Mouse (Mus musculus) MEL (cell line): Measurements from ENCODE around the gene Ap3b1. TPM values are rescaled to one million over a fixed set of nuclear protein-coding genes. Genes with fewer than 3 reads are reported as not detected.

ENCODE experiments used
- DNase-seq: peaks from one replicate; pipeline ENCODE4 v3.0.0; 2011; ENCODE audit warnings: low read depth, low spot score
- H3K27ac ChIP-seq: 2 replicates; pipeline ENCODE4 v1.5.1; 2012; ENCODE audit warnings: low read depth, mild to moderate bottlenecking, control low read depth, low read length, moderate library complexity; ENCODE audit not compliant: control insufficient read depth
- H3K27me3 ChIP-seq, 2 experiments: fragments of 150-350 bp in 1 of 2; sonication (generic) in 1 of 2; 2 replicates each; pipeline ENCODE4 v1.6.1; 2012; ENCODE audit warnings: low read length in 2 of 2, mild to moderate bottlenecking in 2 of 2, improper control_type of control experiment in 1 of 2, moderate library complexity in 1 of 2; ENCODE audit not compliant: insufficient read depth in 2 of 2, control insufficient read depth in 1 of 2
- H3K36me3 ChIP-seq, 2 experiments: 2 replicates each; pipeline ENCODE4 v1.6.1; 2012 to 2014; ENCODE audit warnings: low read length in 2 of 2, improper control_type of control experiment in 1 of 2, inconsistent platforms in 1 of 2, mild to moderate bottlenecking in 1 of 2; ENCODE audit not compliant: insufficient read depth in 2 of 2, control insufficient read depth in 1 of 2
- H3K4me1 ChIP-seq, 2 experiments: fragments of 150-350 bp in 1 of 2; sonication (generic) in 1 of 2; 2 replicates each; pipeline ENCODE4 v1.6.1; 2012; ENCODE audit warnings: low read length in 2 of 2, improper control_type of control experiment in 1 of 2, mild to moderate bottlenecking in 1 of 2; ENCODE audit not compliant: insufficient read depth in 2 of 2, control insufficient read depth in 1 of 2
- H3K4me3 ChIP-seq, 2 experiments: fragments of 150-350 bp in 1 of 2; sonication (generic) in 1 of 2; 2 replicates each; pipeline ENCODE4 v1.5.1; 2012; ENCODE audit warnings: low read depth in 2 of 2, low read length in 2 of 2, mild to moderate bottlenecking in 2 of 2, moderate library complexity in 2 of 2, control low read depth in 1 of 2, improper control_type of control experiment in 1 of 2; ENCODE audit not compliant: control insufficient read depth in 1 of 2, insufficient read depth in 1 of 2
- H3K79me2 ChIP-seq: 2 replicates; pipeline ENCODE4 v1.6.1; 2012; ENCODE audit warnings: mild to moderate bottlenecking, low read length, moderate library complexity; ENCODE audit not compliant: control insufficient read depth, poor library complexity, insufficient read depth
- H3K9ac ChIP-seq: 2 replicates; pipeline ENCODE4 v1.6.1; 2012; ENCODE audit warnings: low read depth, mild to moderate bottlenecking, control low read depth, low read length, moderate library complexity; ENCODE audit not compliant: control insufficient read depth, poor library complexity, severe bottlenecking
- H3K9me3 ChIP-seq: fragments of 150-350 bp; sonication (generic); replicated peaks from 2 replicates; pipeline ENCODE4 v1.6.1; 2012; ENCODE audit warnings: mild to moderate bottlenecking, low read length, improper control_type of control experiment, moderate library complexity; ENCODE audit not compliant: insufficient read depth
- BHLHE40 ChIP-seq: IDR thresholded peaks from 2 replicates; pipeline ENCODE4 v1.6.1; 2012; ENCODE audit warnings: low read depth, mild to moderate bottlenecking, inconsistent platforms, low read length, improper control_type of control experiment, borderline replicate concordance
- E2F4 ChIP-seq: IDR thresholded peaks from 2 replicates; pipeline ENCODE4 v1.6.1; 2011; ENCODE audit warnings: low read depth, low read length, improper control_type of control experiment, borderline replicate concordance
- ETS1 ChIP-seq: IDR thresholded peaks from 2 replicates; pipeline ENCODE4 v1.6.1; 2012; ENCODE audit warnings: low read depth, mild to moderate bottlenecking, inconsistent platforms, low read length, improper control_type of control experiment, moderate library complexity
- GATA1 ChIP-seq: IDR thresholded peaks from 2 replicates; pipeline ENCODE4 v1.6.1; 2011; ENCODE audit warnings: low read depth, low read length, improper control_type of control experiment
- HCFC1 ChIP-seq: IDR thresholded peaks from 2 replicates; pipeline ENCODE4 v1.6.1; 2012; ENCODE audit warnings: low read depth, mild to moderate bottlenecking, inconsistent platforms, low read length, improper control_type of control experiment, moderate library complexity
- JUND ChIP-seq: IDR thresholded peaks from 2 replicates; pipeline ENCODE4 v1.6.1; 2011; ENCODE audit warnings: low read depth, mild to moderate bottlenecking, improper control_type of control experiment, low read length
- KAT2A ChIP-seq: conservative IDR thresholded peaks from 2 replicates; pipeline ENCODE4 v1.6.1; 2012; ENCODE audit warnings: low read depth, low read length, improper control_type of control experiment, inconsistent platforms
- MAFK ChIP-seq: IDR thresholded peaks from 2 replicates; pipeline ENCODE4 v1.6.1; 2011; ENCODE audit warnings: low read depth, mild to moderate bottlenecking, low read length, improper control_type of control experiment, borderline replicate concordance
- MAZ ChIP-seq: IDR thresholded peaks from 2 replicates; pipeline ENCODE4 v1.6.1; 2012; ENCODE audit warnings: low read depth, mild to moderate bottlenecking, inconsistent platforms, low read length, improper control_type of control experiment
- MYB ChIP-seq: IDR thresholded peaks from 2 replicates; pipeline ENCODE4 v1.6.1; 2011; ENCODE audit warnings: mild to moderate bottlenecking, low read depth, low read length, improper control_type of control experiment
- MYC ChIP-seq: IDR thresholded peaks from 2 replicates; pipeline ENCODE4 v1.6.1; 2011; ENCODE audit warnings: low read depth, mild to moderate bottlenecking, low read length, improper control_type of control experiment, moderate library complexity
- NELFE ChIP-seq: IDR thresholded peaks from 2 replicates; pipeline ENCODE4 v1.6.1; 2011; ENCODE audit warnings: low read depth, low read length, improper control_type of control experiment
- RCOR1 ChIP-seq: IDR thresholded peaks from 2 replicates; pipeline ENCODE4 v1.6.1; 2012; ENCODE audit warnings: low read depth, mild to moderate bottlenecking, inconsistent platforms, low read length, improper control_type of control experiment
- SMC3 ChIP-seq: IDR thresholded peaks from 2 replicates; pipeline ENCODE4 v1.6.1; 2011; ENCODE audit warnings: low read depth, low read length, improper control_type of control experiment
- TAL1 ChIP-seq: IDR thresholded peaks from 2 replicates; pipeline ENCODE4 v1.6.1; 2012; ENCODE audit warnings: mild to moderate bottlenecking, inconsistent platforms, low read length, moderate library complexity, mixed read lengths
- UBTF ChIP-seq: IDR thresholded peaks from 2 replicates; pipeline ENCODE4 v1.6.1; 2012; ENCODE audit warnings: low read depth, mild to moderate bottlenecking, inconsistent platforms, low read length, improper control_type of control experiment, moderate library complexity, borderline replicate concordance; ENCODE audit not compliant: insufficient read depth
- ZMIZ1 ChIP-seq: IDR thresholded peaks from 2 replicates; pipeline ENCODE4 v1.6.1; 2012; ENCODE audit warnings: low read depth, mild to moderate bottlenecking, inconsistent platforms, low read length, improper control_type of control experiment, moderate library complexity
- ZNF384 ChIP-seq: IDR thresholded peaks from 2 replicates; pipeline ENCODE4 v1.6.1; 2012; ENCODE audit warnings: low read depth, mild to moderate bottlenecking, inconsistent platforms, low read length, improper control_type of control experiment
- polyA plus RNA-seq, 2 experiments: library from polyadenylated mRNA; stranded (reverse) in 1 of 2; unstranded in 1 of 2; fragments of >175 nt in 1 of 2; fragments of >200 nt in 1 of 2; gene quantifications; 2 replicates each; pipeline versions ENCODE4 v1.2.1 to v1.2.4; 2012; ENCODE audit warnings: low replicate concordance in 2 of 2, low read depth in 1 of 2; ENCODE audit not compliant: insufficient read length in 2 of 2, insufficient read depth in 1 of 2, missing spikeins in 1 of 2
- total RNA-seq: library from RNA; depleted of rRNA; stranded (reverse); fragments of 300-350 nt; gene quantifications from 2 replicates; pipeline ENCODE4 v1.2.3, GENCODE M21; 2012

The Ap3b1 gene
- total and polyA plus RNA-seq, 3 experiments = 36.7 to 74.5 TPM; not detected in 1

- no peak overlapping the region for H3K9ac ChIP-seq
- peaks cover 15% of the 10 kb centered on the region; the same call in 1 of the 2 replicates for H3K79me2 ChIP-seq
- H3K27me3 ChIP-seq = no peaks in the 10 kb centered on the region
- peaks cover under 1 to 4% of the 10 kb centered on the region in 2 experiments; a peak in 2 of 4 replicates for H3K36me3 ChIP-seq
- no peaks in the 10 kb centered on the region for H3K9me3 ChIP-seq
- H3K4me1 ChIP-seq = peaks cover 0 to 2% of the 10 kb centered on the region in 2 experiments; a peak in 1 of 4 replicates
- no peak for DNase-seq
- no peak overlapping the region for H3K4me3 ChIP-seq
- H3K27ac ChIP-seq = no peak overlapping the region
- TF ChIP-seq SMC3 = no peak
- TF ChIP-seq UBTF = no peak
- TF ChIP-seq E2F4 = no peak
- TF ChIP-seq MAZ = no peak
- no peak for TF ChIP-seq NELFE
- TF ChIP-seq, all 39 proteins: peak for 0
Measured at GRCm38 (mm10) chr13:94370521-94370920, 11.8 kb downstream of the Ap3b1 start.

GRCm38 (mm10) chr13:94372066-94372465 lies 13.3 kb downstream of the Ap3b1 start:
- H3K9ac ChIP-seq = no peak overlapping the region
- H3K79me2 ChIP-seq = peaks cover 9% of the 10 kb centered on the region; the same call in 1 of the 2 replicates
- H3K27ac ChIP-seq = no peak overlapping the region
- H3K36me3 ChIP-seq = peaks cover 0 to 4% of the 10 kb centered on the region in 2 experiments; a peak in 2 of 4 replicates
- no peak overlapping the region for H3K4me3 ChIP-seq
- no peaks in the 10 kb centered on the region for H3K9me3 ChIP-seq
- no peaks in the 10 kb centered on the region for H3K4me1 ChIP-seq
- H3K27me3 ChIP-seq = no peaks in the 10 kb centered on the region
- no peak for DNase-seq
- TF ChIP-seq SMC3 = no peak
- no peak for TF ChIP-seq ZNF384
- TF ChIP-seq ZMIZ1 = no peak
- no peak for TF ChIP-seq BHLHE40
- no peak for TF ChIP-seq ETS1
- TF ChIP-seq NELFE = no peak
- TF ChIP-seq MYC = no peak
- no peak for TF ChIP-seq GATA1
- TF ChIP-seq JUND = no peak
- TF ChIP-seq MAFK = no peak
- no peak for TF ChIP-seq HCFC1

- H3K4me3 ChIP-seq = no peak overlapping the region
- TF ChIP-seq ZMIZ1 (no peak), TAL1 (no peak), HCFC1 (no peak), RCOR1 (no peak), KAT2A (no peak), MYB (no peak), ETS1 (no peak)
- H3K9me3 ChIP-seq = no peaks in the 10 kb centered on the region
Measured at GRCm38 (mm10) chr13:94374131-94374530, 15.4 kb downstream of the Ap3b1 start.

More at GRCm38 (mm10) chr13:94374131-94374530, 15.4 kb downstream of the Ap3b1 start:
- Histone ChIP-seq H3K79me2 (peaks cover 7% of the 10 kb centered on the region; the same call in 1 of the 2 replicates), H3K36me3 (peaks cover 0 to 4% of the 10 kb centered on the region in 2 experiments; a peak in 2 of 4 replicates), H3K4me1 (no peaks in the 10 kb centered on the region), H3K9ac (no peak overlapping the region), H3K27me3 (no peaks in the 10 kb centered on the region), H3K27ac (no peak overlapping the region)
- DNase-seq = no peak
